Mouse (Mus musculus) spleen, postnatal 0 days (tissue): ENCODE results near the gene Krt26. TPM values are rescaled to one million over a fixed set of nuclear protein-coding genes. Genes with fewer than 3 reads are reported as not detected.

Experiments used
- polyA plus RNA-seq: library from polyadenylated mRNA; unstranded; fragments of >200 nt; fragmentation: Nextera tagmentation; extraction: Ambion mirVana; gene quantifications from 2 replicates; pipeline ENCODE4 v1.2.1, GENCODE M21; 2015

Gene Krt26
- not detected in 2 replicates for polyA plus RNA-seq

DNA sequence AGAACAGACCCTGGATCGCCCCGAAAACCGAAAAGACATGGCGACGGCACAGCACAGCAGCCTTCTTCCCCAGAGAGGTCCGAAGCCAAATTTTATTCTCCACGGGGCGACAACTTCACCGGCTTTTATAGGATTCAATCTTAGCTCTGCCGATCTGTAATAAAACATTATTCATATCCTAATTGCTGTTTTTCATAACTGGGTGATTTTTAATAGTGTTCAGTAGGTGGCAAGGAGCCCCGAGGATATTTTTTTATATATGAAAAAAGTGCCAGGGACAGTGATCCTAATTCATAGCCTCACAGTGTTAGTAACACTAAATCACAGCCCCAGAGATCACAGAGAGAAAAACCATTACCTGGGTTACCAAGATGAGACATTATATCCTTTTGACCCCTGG, at the start of gene Krt26:
TSS of gene Krt26 (minus strand) at position 101 of the 400 bp plus-strand sequence.

DNA sequence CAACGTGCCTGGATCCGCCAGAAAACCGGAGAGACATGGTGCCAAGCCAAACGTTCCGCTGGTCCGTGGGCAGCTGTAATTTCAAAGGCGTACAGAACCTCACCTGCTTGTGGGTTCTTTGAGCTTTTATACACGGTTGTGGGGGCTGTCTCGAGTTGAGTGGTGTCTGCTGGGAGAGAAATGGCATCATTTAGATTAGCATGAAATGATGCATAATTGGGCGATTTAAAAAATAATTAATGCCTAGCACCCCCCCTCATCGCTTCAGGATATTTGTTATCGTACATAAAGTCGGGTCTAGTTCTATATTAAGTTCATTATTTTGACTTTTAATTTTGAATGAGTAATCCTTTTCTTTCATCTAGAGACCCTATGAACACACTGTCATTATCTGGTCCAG, 37.0 kb upstream of the Krt26 start, which contains the start of gene Krt28:
TSS of gene Krt28 (minus strand) at position 101 of the 400 bp plus-strand sequence.

DNA sequence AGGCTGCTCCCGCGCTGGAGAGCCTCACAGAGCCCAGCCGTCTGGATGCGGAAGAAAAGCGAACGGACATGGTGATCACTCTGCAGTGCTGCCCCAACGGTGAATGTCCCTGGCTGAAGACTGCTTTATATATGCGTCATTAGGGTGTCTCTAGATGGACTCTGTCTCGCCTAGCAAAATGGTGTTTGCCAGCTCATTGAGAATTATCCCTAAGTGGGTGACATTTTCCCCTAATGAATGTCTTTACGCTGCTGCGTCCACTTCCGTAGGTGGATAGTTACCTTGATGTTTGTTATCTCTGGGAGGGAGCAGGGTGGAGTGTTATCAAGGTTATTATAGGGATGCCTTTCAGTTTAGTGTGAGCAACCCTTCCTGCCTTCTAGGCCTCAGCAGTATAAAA, 13.2 kb upstream of the Krt26 start, which contains the start of gene Krt27:
TSS of gene Krt27 (minus strand) at position 101 of the 400 bp plus-strand sequence.

DNA sequence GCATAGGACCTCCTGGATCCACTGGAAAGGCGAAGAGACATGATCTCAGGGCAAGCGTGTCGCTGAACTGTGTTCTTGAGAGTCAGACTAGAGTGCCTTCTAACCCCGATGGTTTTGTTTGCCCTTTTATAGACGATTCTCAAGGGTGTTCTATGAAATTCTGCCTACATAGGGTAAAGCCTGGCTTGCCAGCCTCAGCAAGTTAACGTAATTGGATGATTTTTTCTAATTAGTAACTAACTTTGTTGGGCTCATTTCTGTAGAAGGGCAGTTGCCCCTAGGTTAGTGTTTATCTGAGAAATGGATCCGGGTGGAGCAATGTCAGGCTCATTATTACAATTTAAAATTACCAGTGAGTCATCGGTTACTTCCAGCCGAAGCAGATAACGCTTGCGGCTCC, 14.9 kb downstream of the Krt26 start, which contains the start of gene Krt25:
TSS of gene Krt25 (minus strand) at position 101 of the 400 bp plus-strand sequence.

DNA sequence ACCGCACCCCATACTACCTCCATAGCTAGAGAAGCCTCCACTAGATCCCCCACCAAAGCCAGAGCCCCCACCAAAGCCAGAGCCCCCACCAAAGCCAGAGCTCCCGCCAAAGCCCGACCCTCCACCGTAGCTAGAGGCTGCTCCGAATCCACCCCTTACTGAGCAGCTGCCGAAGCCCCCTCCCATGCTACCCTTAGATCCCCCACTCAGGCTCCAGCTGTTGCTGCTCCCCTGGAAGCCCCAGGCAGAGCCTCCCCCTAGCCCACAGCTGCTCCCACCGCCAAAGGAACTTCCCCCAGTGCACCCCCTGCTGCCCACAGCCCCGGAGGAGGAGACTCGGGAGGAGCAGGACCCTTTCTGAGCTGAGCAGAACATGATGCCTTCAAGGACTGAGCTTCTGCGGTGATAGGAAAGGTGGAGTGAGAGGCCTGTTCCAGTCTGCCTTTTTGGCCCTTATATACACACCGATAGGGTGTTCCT, 52.9 kb downstream of the Krt26 start, which contains the start of gene Krt24:
TSS of gene Krt24 (minus strand) at position 430 of the 480 bp plus-strand sequence.

Other genes starting within 250 kb of the Krt26 start
- 0.65 and 0.70 TPM in 2 replicates for gene Tns4, start 248.7 kb downstream of the Krt26 start, polyA plus RNA-seq
- 1.4 and 2.2 TPM in 2 replicates for gene Ccr7, start 182.9 kb downstream of the Krt26 start, polyA plus RNA-seq
- 103 and 110 TPM in 2 replicates for gene Smarce1, start 106.9 kb downstream of the Krt26 start, polyA plus RNA-seq
- gene Krt222, start 93.9 kb downstream of the Krt26 start, polyA plus RNA-seq = 0.32 and 0.67 TPM in 2 replicates
- gene Krt24, start 52.7 kb downstream of the Krt26 start, polyA plus RNA-seq = 0.08 TPM in 1 of 2 replicates, not detected in the other
- gene Krt25, start 15.0 kb downstream of the Krt26 start, polyA plus RNA-seq = not detected in 2 replicates
- gene Krt27, start 13.1 kb upstream of the Krt26 start, polyA plus RNA-seq = not detected in 2 replicates
- not detected in 2 replicates for gene Krt28, start 36.9 kb upstream of the Krt26 start, polyA plus RNA-seq
- gene Krt10, start 51.4 kb upstream of the Krt26 start, polyA plus RNA-seq = 7.3 and 9.6 TPM in 2 replicates
- gene Krt12, start 84.3 kb upstream of the Krt26 start, polyA plus RNA-seq = not detected in 2 replicates
- gene Krt20, start 100.2 kb upstream of the Krt26 start, polyA plus RNA-seq = 0.06 and 0.22 TPM in 2 replicates
- gene Krt23, start 155.2 kb upstream of the Krt26 start, polyA plus RNA-seq = 0.10 TPM in 1 of 2 replicates, not detected in the other
- not detected in 2 replicates for gene Krt39, start 183.4 kb upstream of the Krt26 start, polyA plus RNA-seq
- not detected in 2 replicates for gene Krt40, start 205.2 kb upstream of the Krt26 start, polyA plus RNA-seq
- not detected in 2 replicates for gene Krtap3-3, start 212.9 kb upstream of the Krt26 start, polyA plus RNA-seq
- gene Krtap3-2, start 218.9 kb upstream of the Krt26 start, polyA plus RNA-seq = not detected in 2 replicates
- not detected in 2 replicates for gene Gm11939, start 221.5 kb upstream of the Krt26 start, polyA plus RNA-seq
- gene Krtap3-1, start 228.7 kb upstream of the Krt26 start, polyA plus RNA-seq = not detected in 2 replicates
- gene Krtap1-5, start 243.1 kb upstream of the Krt26 start, polyA plus RNA-seq = not detected in 2 replicates
- gene Krtap1-4, start 245.7 kb upstream of the Krt26 start, polyA plus RNA-seq = not detected in 2 replicates